19 mouse cellular contexts compared by ENCODE assay signal in genomic region chr13:99672714-99673113, GRCm38 (mm10).
DNase-seq lines count a peak whose midpoint lies in the region; TF ChIP-seq lines count a peak whose summit lies in the region.
"Had no signal": no experiment of that assay in that cellular context is flagged by ENCODE, and none has a peak within 500 bp of the region (broad histone marks: within the 10 kb centered on the region; RNA-seq: fewer than 3 reads in every experiment).

No protein-coding gene starts in this region.

- 59% methylated on average over 1 of the region's 1 CpGs for WGBS in kidney, adult 2 months

- no peak for TF ChIP-seq CTCF in kidney, adult 2 months (conservative IDR thresholded peaks at IDR 0.05; ENCODE audit: insufficient read depth, insufficient read length, low read depth, low read length)
- TF ChIP-seq CTCF in layer of hippocampus, adult 2 months (conservative IDR thresholded peaks at IDR 0.05): no peak

- no peaks in the 10 kb centered on the region for H3K36me3 ChIP-seq in kidney, adult 2 months (ENCODE audit: control insufficient read depth, insufficient read depth, low read length)
- H3K36me3 ChIP-seq: embryonic facial prominence, embryonic 13.5 days; hindbrain, embryonic 13.5 days had no signal

- no peaks in the 10 kb centered on the region for H3K27me3 ChIP-seq in kidney, adult 2 months (replicated peaks; ENCODE audit: control insufficient read depth, insufficient read depth, low read length)
- H3K27me3 ChIP-seq: embryonic facial prominence, embryonic 13.5 days; hindbrain, embryonic 13.5 days had no signal

- H3K4me1 ChIP-seq in kidney, adult 2 months (ENCODE audit: control insufficient read depth, insufficient read depth, low read length): no peaks in the 10 kb centered on the region

- peak; percentile 29 to 43 for DNase-seq in cerebellum, adult 18-20 months
- DNase-seq in cerebellum, adult 9-11 months: no peak
- DNase-seq in kidney, adult 2 months: peak; percentile 41
- DNase-seq in kidney, adult 11 months: no peak
- no peak for DNase-seq in layer of hippocampus, adult 2 months (ENCODE audit: low spot score in 2 of 2)
- DNase-seq in layer of hippocampus, adult 18-20 months (ENCODE audit: low spot score in 2 of 2): no peak
- peak; percentile 45 to 51 for DNase-seq in cerebellum, postnatal 14 days
- DNase-seq in left cerebral cortex, adult 8-10 months (ENCODE audit: low spot score in 2 of 2): no peak
- DNase-seq: embryo, embryonic 11 days; gastrocnemius, adult 2 months; layer of hippocampus, adult 9-11 months; lung, embryonic 14.5 days; lung, postnatal 4 days had no signal

- no peak overlapping the region for H3K4me3 ChIP-seq in kidney, adult 2 months (ENCODE audit: insufficient read depth, low read depth, low read length)
- no peak overlapping the region for H3K4me3 ChIP-seq in layer of hippocampus, adult 2 months
- H3K4me3 ChIP-seq: embryonic facial prominence, embryonic 13.5 days; erythroblast, embryonic 14.5 days; forebrain, embryonic 13.5 days; gastrocnemius, adult 2 months; hindbrain, embryonic 13.5 days had no signal

- TF ChIP-seq POLR2A in kidney, adult 2 months (IDR thresholded peaks at IDR 0.05; ENCODE audit: low read depth, low read length): no peak

- H3K27ac ChIP-seq in kidney, adult 2 months (ENCODE audit: insufficient read depth, low read depth, low read length): no peak overlapping the region
- H3K27ac ChIP-seq in layer of hippocampus, adult 2 months: peak overlapping the region; percentile 19; the same call in 1 of the 2 replicates
- H3K27ac ChIP-seq: embryonic facial prominence, embryonic 13.5 days; forebrain, embryonic 13.5 days; gastrocnemius, adult 2 months; hindbrain, embryonic 13.5 days; kidney, postnatal 0 days; liver, embryonic 14.5 days had no signal

Comparison
In these comparisons a context has a peak if more than half of its experiments do, and no peak if none do; other contexts are left out.
1. DNase-seq: peak in cerebellum, adult 18-20 months (2 of 2), kidney, adult 2 months (single experiment) and cerebellum, postnatal 14 days (2 of 2); none in cerebellum, adult 9-11 months (single experiment), kidney, adult 11 months (single experiment), layer of hippocampus, adult 2 months (0 of 2), layer of hippocampus, adult 18-20 months (0 of 2) and left cerebral cortex, adult 8-10 months (0 of 2).